Mouse (Mus musculus) lung, postnatal 0 days (tissue): ENCODE measurements around the gene Ddx28.

Source experiments
- CTCF ChIP-seq: IDR thresholded peaks from 2 replicates; pipeline ENCODE4 v1.5.1; 2016; ENCODE audit warnings: antibody characterized with exemption, mild to moderate bottlenecking
- EP300 ChIP-seq: IDR thresholded peaks from 2 replicates; pipeline ENCODE4 v1.6.1; 2016; ENCODE audit warnings: antibody characterized with exemption, mild to moderate bottlenecking, control low read depth

- TF ChIP-seq CTCF (no peak), EP300 (no peak)
Observed at GRCm38 (mm10) chr8:106047854-106048630, 36.4 kb upstream of the Ddx28 start.
